Mouse (Mus musculus) neural tube, embryonic 14.5 days (tissue): Measurements from ENCODE around the gene Zdhhc22. TPM values are rescaled to one million over a fixed set of nuclear protein-coding genes. Genes with fewer than 3 reads are reported as not detected.

ENCODE experiments used
- ATAC-seq: fragments of 200-750 bp; cut with Nextera tagmentation; 2 replicates; pipeline ENCODE4 v1.8.0; 2017; ENCODE audit warnings: low read depth, mild to moderate bottlenecking, moderate TSS enrichment, moderate library complexity
- H3K27ac ChIP-seq: fragments of 300-500 bp; sonication (generic); 2 replicates; pipeline ENCODE4 v1.5.1; 2014; ENCODE audit warnings: low read depth, mild to moderate bottlenecking, control low read depth, low read length, moderate library complexity, mixed read lengths
- H3K27me3 ChIP-seq: fragments of 300-500 bp; sonication (generic); 2 replicates; pipeline ENCODE4 v1.6.1; 2014; ENCODE audit warnings: low read length; ENCODE audit not compliant: control insufficient read depth, insufficient read depth
- H3K36me3 ChIP-seq: fragments of 300-500 bp; sonication (generic); 2 replicates; pipeline ENCODE4 v1.6.1; 2014; ENCODE audit warnings: low read length, mixed read lengths; ENCODE audit not compliant: control insufficient read depth, insufficient read depth
- H3K4me1 ChIP-seq: fragments of 300-500 bp; sonication (generic); 2 replicates; pipeline ENCODE4 v1.6.1; 2014; ENCODE audit warnings: low read length; ENCODE audit not compliant: control insufficient read depth, insufficient read depth
- H3K4me2 ChIP-seq: fragments of 300-500 bp; sonication (generic); 2 replicates; pipeline ENCODE4 v1.6.1; 2014; ENCODE audit warnings: mild to moderate bottlenecking, low read depth, low read length, control low read depth
- H3K4me3 ChIP-seq: fragments of 300-500 bp; sonication (generic); 2 replicates; pipeline ENCODE4 v1.5.1; 2014; ENCODE audit warnings: low read depth, low read length, control low read depth, mixed read lengths
- H3K9ac ChIP-seq: fragments of 300-500 bp; sonication (generic); replicated peaks from 2 replicates; pipeline ENCODE4 v1.6.1; 2014; ENCODE audit warnings: low read depth, mild to moderate bottlenecking, control low read depth, low read length, mixed read lengths
- H3K9me3 ChIP-seq: fragments of 300-500 bp; sonication (generic); 2 replicates; pipeline ENCODE4 v1.6.1; 2016; ENCODE audit warnings: low read length; ENCODE audit not compliant: control insufficient read depth
- WGBS: fragments of 180-500 bp; shearing (Covaris S2); extraction: QIAGEN DNeasy Blood & Tissue Kit; methylation state at CpG from one replicate; pipeline ENCODE4 v1.1.7; 2014; 5-methylcytosine and 5-hydroxymethylcytosine counted together
- polyA plus RNA-seq: library from polyadenylated mRNA; unstranded; fragments of >200 nt; fragmentation: Nextera tagmentation; extraction: Ambion mirVana; gene quantifications from 2 replicates; pipeline ENCODE4 v1.2.1, GENCODE M21; 2014

Zdhhc22 gene
- polyA plus RNA-seq, 1 experiment from 2014 or later, result 10.3 TPM

DNA sequence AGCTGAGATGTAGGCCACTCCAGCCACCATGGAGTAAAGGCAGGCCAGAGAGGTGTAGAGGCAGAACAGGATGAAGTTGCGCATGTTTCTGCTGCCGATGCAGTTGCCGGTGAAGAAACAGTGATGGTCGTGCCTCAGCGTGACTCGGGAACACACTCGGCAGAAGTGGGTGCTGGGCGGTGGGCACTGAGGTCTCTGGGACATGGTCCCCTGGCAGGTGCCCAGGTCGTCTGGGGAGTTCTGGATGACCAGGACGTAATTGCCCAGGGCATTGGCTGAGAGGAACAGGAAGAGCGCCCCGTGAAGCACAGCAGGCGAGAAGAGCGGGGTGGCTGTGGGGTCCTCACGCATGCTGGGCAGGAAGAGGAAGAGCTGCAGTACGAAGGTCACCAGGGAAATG is 2.0 kb downstream of the Zdhhc22 start:
- H3K4me1 ChIP-seq, result peaks cover 17% of the 10 kb centered on the region
- H3K9ac ChIP-seq, result no peak overlapping the region
- H3K9me3 ChIP-seq, result no peaks in the 10 kb centered on the region
- no peak overlapping the region for H3K4me3 ChIP-seq
- no peak overlapping the region for H3K27ac ChIP-seq
- no peak for ATAC-seq
- H3K27me3 ChIP-seq, result peaks cover 36% of the 10 kb centered on the region
- no peaks in the 10 kb centered on the region for H3K36me3 ChIP-seq
- WGBS, result 43% methylated on average over 16 of the region's 16 CpGs
- H3K4me2 ChIP-seq, result no peak overlapping the region

DNA sequence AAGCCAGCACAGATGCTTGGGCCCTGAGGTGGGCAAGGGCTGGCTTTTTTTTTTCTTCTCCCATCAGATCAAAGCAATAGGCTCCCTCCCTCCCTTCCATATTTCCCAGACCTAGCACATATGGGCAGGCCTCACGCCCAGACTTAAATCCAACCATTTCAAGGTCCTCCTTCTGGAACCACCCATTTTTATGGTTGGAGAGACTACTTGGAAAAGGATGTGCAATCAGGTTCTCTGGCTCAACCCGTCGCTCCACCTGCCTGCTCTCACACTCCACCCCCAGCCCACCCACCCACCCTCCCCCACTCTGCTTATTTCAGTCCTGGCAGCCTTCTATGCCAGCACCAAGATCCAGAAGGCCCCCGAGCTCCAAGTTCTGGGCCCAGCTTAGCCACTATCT is 3.7 kb downstream of the Zdhhc22 start:
- no peaks in the 10 kb centered on the region for H3K36me3 ChIP-seq
- H3K4me2 ChIP-seq, result no peak overlapping the region
- H3K27ac ChIP-seq, result no peak overlapping the region
- H3K4me1 ChIP-seq, result peaks cover 17% of the 10 kb centered on the region
- H3K9me3 ChIP-seq, result no peaks in the 10 kb centered on the region
- no peak overlapping the region for H3K4me3 ChIP-seq
- no peak overlapping the region for H3K9ac ChIP-seq
- ATAC-seq, result no peak
- peaks cover 41% of the 10 kb centered on the region for H3K27me3 ChIP-seq
- 64% methylated on average over 4 of the region's 4 CpGs for WGBS

DNA sequence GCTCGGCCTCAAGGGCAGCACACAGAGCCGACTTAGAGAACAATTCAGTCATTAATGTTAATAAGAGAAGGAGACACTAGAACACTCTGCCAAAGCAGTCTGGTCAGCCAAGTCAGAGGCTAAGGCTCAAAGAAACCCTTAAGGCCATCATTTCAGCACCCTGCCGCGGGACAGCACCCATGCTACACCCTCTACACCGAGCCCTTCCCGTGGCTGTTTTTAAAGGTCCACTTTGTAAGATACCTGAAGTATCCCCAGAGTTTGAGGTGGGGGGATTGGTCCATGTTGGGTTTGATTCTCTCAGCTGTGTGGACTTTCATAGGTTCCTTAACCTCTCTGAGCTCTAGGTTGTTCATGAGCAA is 6.1 kb downstream of the Zdhhc22 start:
- H3K27me3 ChIP-seq, result peaks cover 36% of the 10 kb centered on the region
- no peaks in the 10 kb centered on the region for H3K36me3 ChIP-seq
- ATAC-seq, result no peak
- H3K27ac ChIP-seq, result no peak overlapping the region
- H3K4me1 ChIP-seq, result peaks cover 11% of the 10 kb centered on the region
- H3K9me3 ChIP-seq, result no peaks in the 10 kb centered on the region
- H3K4me2 ChIP-seq, result no peak overlapping the region; the same call in 1 of the 2 replicates
- no peak overlapping the region for H3K9ac ChIP-seq
- no peak overlapping the region for H3K4me3 ChIP-seq
- 7% methylated on average over 6 of the region's 6 CpGs for WGBS

DNA sequence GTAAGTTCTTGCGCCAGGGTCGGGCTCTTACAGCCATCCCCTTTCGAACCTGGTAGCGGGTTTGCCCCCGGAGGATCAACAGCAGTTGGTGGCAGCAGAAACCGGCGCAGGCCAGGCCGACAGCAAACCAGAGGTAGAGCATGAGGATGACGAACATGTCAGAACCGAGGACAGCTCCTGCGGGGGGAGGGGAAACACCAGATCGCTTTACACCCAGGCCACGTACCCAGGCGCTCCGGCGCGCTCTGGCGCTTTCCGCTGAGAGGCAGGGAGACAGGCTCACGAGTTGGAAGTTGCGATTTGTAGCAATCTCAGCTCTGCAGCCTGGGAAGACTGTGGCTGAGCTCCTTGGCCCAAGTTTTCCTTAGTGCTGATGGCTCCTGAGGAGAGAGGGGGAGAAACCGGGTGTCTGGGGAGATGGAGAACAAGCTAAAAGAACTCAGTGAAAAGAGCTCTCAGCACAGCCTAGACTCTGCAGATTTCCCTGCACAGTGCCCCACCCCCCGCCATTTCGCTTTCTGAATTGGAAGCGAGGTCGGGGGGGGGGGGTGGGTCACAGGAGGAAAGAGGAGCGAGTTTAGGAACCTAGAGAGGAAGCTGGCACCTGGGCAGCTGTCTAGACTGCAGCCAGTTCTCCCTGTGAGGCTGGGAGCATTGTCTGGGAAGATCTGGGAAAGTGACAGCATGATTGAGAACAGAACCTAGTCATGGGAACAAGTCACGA is 6.6 kb downstream of the Zdhhc22 start:
- WGBS, result 3% methylated on average over 28 of the region's 28 CpGs
- Histone ChIP-seq H3K4me2 (peak overlapping the region; percentile 41), H3K9me3 (no peaks in the 10 kb centered on the region), H3K27me3 (peaks cover 33% of the 10 kb centered on the region), H3K9ac (no peak overlapping the region), H3K36me3 (no peaks in the 10 kb centered on the region), H3K4me1 (peaks cover 11% of the 10 kb centered on the region), H3K4me3 (no peak overlapping the region), H3K27ac (no peak overlapping the region)
- ATAC-seq, result peak; percentile 73; the same call in 1 of the 2 replicates

DNA sequence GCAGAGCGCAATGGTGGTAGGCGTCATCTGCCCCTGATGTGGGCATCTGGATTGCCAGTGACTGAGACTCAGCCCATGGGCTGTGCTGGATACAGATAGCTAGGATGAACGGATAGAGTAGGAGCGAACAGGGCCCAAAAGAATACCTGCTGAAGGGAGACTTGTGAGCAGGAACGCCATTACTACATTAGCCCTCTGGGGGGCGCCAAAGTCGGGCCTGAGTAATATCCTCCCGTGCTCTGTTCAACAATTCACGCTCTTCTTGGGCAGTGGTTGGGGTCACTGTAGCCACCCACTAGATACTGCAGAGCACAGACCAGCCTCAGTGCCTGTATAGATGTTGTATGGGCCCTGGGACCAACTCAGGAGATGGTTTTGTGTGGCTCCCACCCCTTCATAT is 9.1 kb downstream of the Zdhhc22 start:
- WGBS, result 25% methylated on average over 9 of the region's 9 CpGs

DNA sequence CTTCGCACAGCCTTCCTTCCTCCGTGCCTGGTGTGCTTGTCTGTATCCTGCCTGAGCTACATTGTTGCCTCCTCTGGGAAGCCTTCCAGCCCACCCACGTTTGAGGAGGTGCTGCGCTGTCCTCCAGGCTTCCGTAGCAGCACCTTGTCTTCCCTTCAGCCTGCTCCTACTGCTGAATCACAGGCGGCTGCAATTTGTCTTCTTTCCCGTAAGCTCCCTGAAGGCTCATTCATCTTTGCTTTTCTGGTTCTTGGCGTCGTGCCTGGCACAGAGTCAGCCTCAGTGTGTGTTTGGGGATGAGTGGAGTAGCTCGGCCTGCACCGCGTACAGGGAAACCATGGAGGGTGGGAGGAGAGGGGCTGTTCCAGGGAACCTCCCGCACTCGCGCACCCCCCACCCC is 12.4 kb downstream of the Zdhhc22 start:
- Histone ChIP-seq H3K4me1 (peaks cover 31% of the 10 kb centered on the region), H3K36me3 (no peaks in the 10 kb centered on the region), H3K4me3 (no peak overlapping the region), H3K9me3 (no peaks in the 10 kb centered on the region), H3K4me2 (peak overlapping the region; percentile 18; the same call in 1 of the 2 replicates), H3K27me3 (peaks cover 5% of the 10 kb centered on the region; the same call in 1 of the 2 replicates), H3K9ac (0 out of 2 replicates have a peak overlapping the region, but pooled peaks have one; percentile 28), H3K27ac (peak overlapping the region; percentile 39; the same call in 1 of the 2 replicates)
- WGBS, result 16% methylated on average over 15 of the region's 15 CpGs
- ATAC-seq, result peak; percentile 19; the same call in 1 of the 2 replicates

More for the DNA sequence above, 9.1 kb downstream of the Zdhhc22 start:
- ATAC-seq, result no peak
- Histone ChIP-seq H3K4me2 (no peak overlapping the region), H3K4me3 (no peak overlapping the region), H3K27me3 (peaks cover 15% of the 10 kb centered on the region), H3K9ac (no peak overlapping the region), H3K27ac (no peak overlapping the region), H3K4me1 (peaks cover 19% of the 10 kb centered on the region), H3K36me3 (no peaks in the 10 kb centered on the region), H3K9me3 (no peaks in the 10 kb centered on the region)

DNA sequence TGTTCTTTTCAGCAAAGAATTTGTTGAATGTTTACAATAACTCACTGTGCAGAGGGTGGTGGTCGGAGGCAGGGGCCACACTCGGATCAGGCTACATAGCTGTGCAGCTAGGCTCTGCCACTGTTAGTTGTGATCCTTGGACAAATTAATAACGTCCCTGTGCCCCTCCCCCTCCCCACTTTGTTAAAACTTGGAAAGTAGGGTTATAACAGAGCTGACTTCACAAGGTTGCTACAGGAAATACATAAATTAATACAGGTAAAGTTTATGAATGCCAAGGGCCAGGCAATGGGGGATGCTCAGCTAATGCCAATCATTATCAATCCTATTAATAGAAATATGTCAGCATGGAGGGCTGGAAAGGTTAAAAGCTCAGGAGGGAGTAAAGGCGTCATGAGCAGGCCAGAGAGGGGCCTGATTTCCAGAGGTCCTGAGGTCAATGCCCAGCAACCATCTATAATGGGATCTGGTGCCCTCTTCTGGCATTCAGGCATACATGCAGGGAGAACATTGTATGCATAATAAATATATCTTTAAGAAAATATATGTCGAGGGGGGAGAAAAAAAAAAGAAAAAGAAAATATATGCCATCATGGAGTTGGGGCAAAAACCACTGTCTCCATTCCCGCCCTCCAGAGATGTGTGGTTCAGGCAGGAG is 13.6 kb downstream of the Zdhhc22 start:
- no peak for ATAC-seq
- Histone ChIP-seq H3K9me3 (no peaks in the 10 kb centered on the region), H3K4me3 (no peak overlapping the region), H3K27me3 (peaks cover 2% of the 10 kb centered on the region; the same call in 1 of the 2 replicates), H3K9ac (no peak overlapping the region), H3K4me1 (peaks cover 32% of the 10 kb centered on the region), H3K27ac (no peak overlapping the region), H3K36me3 (no peaks in the 10 kb centered on the region), H3K4me2 (no peak overlapping the region)
- 61% methylated on average over 6 of the region's 6 CpGs for WGBS

DNA sequence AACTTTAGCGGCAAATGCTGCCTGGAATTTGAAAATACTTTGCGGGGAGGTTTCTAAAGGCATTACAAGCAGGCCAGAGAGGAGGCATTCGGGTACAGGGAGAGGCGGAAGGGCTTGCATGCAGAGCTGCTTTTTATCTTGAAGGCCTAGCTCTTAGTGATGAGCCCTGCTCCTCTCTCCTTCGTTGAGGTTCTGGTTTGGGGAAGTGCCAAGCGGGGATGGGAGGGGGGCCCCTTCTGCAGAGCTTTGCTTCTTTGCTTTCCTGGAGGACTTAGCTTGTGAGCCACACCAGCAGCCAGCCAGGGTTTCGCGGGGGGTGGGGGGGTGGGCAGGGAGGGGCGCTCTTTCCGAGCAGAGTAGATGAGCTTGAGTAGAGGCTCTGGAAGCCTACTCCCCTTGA is 14.5 kb downstream of the Zdhhc22 start:
- WGBS, result 62% methylated on average over 10 of the region's 10 CpGs
- Histone ChIP-seq H3K9me3 (no peaks in the 10 kb centered on the region), H3K9ac (no peak overlapping the region), H3K36me3 (no peaks in the 10 kb centered on the region), H3K4me3 (no peak overlapping the region), H3K27me3 (peaks cover 2% of the 10 kb centered on the region; the same call in 1 of the 2 replicates), H3K4me1 (peaks cover 32% of the 10 kb centered on the region), H3K27ac (peak overlapping the region; percentile 88; the same call in 1 of the 2 replicates), H3K4me2 (no peak overlapping the region)
- ATAC-seq, result no peak
